Mouse (Mus musculus) kidney, embryonic 14.5 days (tissue): ENCODE measurements around the gene Ccdc65. TPM values are rescaled to one million over a fixed set of nuclear protein-coding genes. Genes with fewer than 3 reads are reported as not detected.

Experiments used
- ATAC-seq: fragments of 200-750 bp; cut with Nextera tagmentation; 2 replicates; pipeline ENCODE4 v1.8.0; 2017; ENCODE audit warnings: moderate number of reproducible peaks, mild to moderate bottlenecking, moderate TSS enrichment, moderate library complexity; ENCODE audit not compliant: low FRiP score, low TSS enrichment
- H3K27ac ChIP-seq: fragments of 300-500 bp; sonication (generic); 2 replicates; pipeline ENCODE4 v1.5.1; 2014; ENCODE audit warnings: low read depth, mild to moderate bottlenecking, low read length, moderate library complexity, mixed read lengths
- H3K27me3 ChIP-seq: fragments of 300-500 bp; sonication (generic); 2 replicates; pipeline ENCODE4 v1.6.1; 2014; ENCODE audit warnings: mild to moderate bottlenecking, low read length; ENCODE audit not compliant: control insufficient read depth, insufficient read depth
- H3K36me3 ChIP-seq: fragments of 300-500 bp; sonication (generic); 2 replicates; pipeline ENCODE4 v1.6.1; 2014; ENCODE audit warnings: low read length, mixed read lengths; ENCODE audit not compliant: control insufficient read depth, insufficient read depth
- H3K4me1 ChIP-seq: fragments of 300-500 bp; sonication (generic); 2 replicates; pipeline ENCODE4 v1.6.1; 2014; ENCODE audit warnings: low read length, mixed read lengths; ENCODE audit not compliant: control insufficient read depth, insufficient read depth
- H3K4me2 ChIP-seq: fragments of 300-500 bp; sonication (generic); replicated peaks from 2 replicates; pipeline ENCODE4 v1.6.1; 2014; ENCODE audit warnings: low read depth, mild to moderate bottlenecking, low read length
- H3K4me3 ChIP-seq: fragments of 300-500 bp; sonication (generic); 2 replicates; pipeline ENCODE4 v1.5.1; 2014; ENCODE audit warnings: mild to moderate bottlenecking, low read length
- H3K9ac ChIP-seq: fragments of 300-500 bp; sonication (generic); 2 replicates; pipeline ENCODE4 v1.6.1; 2014; ENCODE audit warnings: low read depth, mild to moderate bottlenecking, low read length, moderate library complexity
- H3K9me3 ChIP-seq: fragments of 300-500 bp; sonication (generic); 2 replicates; pipeline ENCODE4 v1.6.1; 2016; ENCODE audit warnings: low read length; ENCODE audit not compliant: control insufficient read depth
- WGBS: fragments of 180-500 bp; shearing (Covaris S2); extraction: QIAGEN DNeasy Blood & Tissue Kit; methylation state at CpG from one replicate; pipeline ENCODE4 v1.1.7; 2014; 5-methylcytosine and 5-hydroxymethylcytosine counted together
- polyA plus RNA-seq: library from polyadenylated mRNA; unstranded; fragments of >200 nt; fragmentation: Nextera tagmentation; extraction: Ambion mirVana; gene quantifications from 2 replicates; pipeline ENCODE4 v1.2.1, GENCODE M21; 2014

The Ccdc65 gene
- polyA plus RNA-seq, 1 experiment from 2014 or later = 0.69 TPM

- H3K36me3 ChIP-seq = no peaks in the 10 kb centered on the region
- no peaks in the 10 kb centered on the region for H3K27me3 ChIP-seq
- 78% methylated on average over 2 of the region's 2 CpGs for WGBS
- no peaks in the 10 kb centered on the region for H3K9me3 ChIP-seq
- H3K27ac ChIP-seq = no peak overlapping the region
- no peak overlapping the region for H3K9ac ChIP-seq
- no peak for ATAC-seq
- no peak overlapping the region for H3K4me2 ChIP-seq
- 0 out of 2 replicates have a peak, but pooled peaks cover 6% of the 10 kb centered on the region for H3K4me1 ChIP-seq
- no peak overlapping the region for H3K4me3 ChIP-seq
Observed at GRCm38 (mm10) chr15:98689682-98690081, 18.3 kb upstream of the Ccdc65 start.

- Histone ChIP-seq H3K4me3 (no peak overlapping the region), H3K4me1 (0 out of 2 replicates have a peak, but pooled peaks cover 6% of the 10 kb centered on the region), H3K4me2 (no peak overlapping the region), H3K27ac (no peak overlapping the region), H3K9me3 (no peaks in the 10 kb centered on the region), H3K9ac (no peak overlapping the region), H3K27me3 (no peaks in the 10 kb centered on the region), H3K36me3 (no peaks in the 10 kb centered on the region)
- ATAC-seq = no peak
- 24% methylated on average over 7 of the region's 7 CpGs for WGBS
Observed at GRCm38 (mm10) chr15:98691486-98692147, 16.4 kb upstream of the Ccdc65 start.

- H3K4me2 ChIP-seq = no peak overlapping the region
- WGBS = 36% methylated on average over 11 of the region's 11 CpGs
- ATAC-seq = no peak
Observed at GRCm38 (mm10) chr15:98692171-98692715, 15.8 kb upstream of the Ccdc65 start.

DNA sequence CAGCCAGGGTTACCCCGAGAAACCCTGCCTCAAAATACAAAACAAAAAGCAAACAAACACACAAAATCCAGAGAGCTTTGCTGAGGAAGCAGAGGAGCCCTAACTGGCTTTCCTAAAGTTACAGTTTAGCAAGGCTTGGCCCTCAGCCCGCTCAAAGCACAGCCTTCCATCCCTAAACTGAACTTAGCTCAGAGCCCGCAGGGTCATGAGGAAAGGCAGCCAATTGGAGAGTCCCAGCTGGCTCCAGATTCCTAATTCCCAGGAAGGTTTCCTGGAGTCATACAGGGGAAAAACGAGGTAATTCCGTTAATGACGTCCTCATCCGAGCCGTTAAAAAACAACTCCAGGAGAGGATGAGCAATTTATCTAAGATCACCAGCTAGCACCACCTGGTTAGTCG, 12.3 kb upstream of the Ccdc65 start:
- Histone ChIP-seq H3K36me3 (no peaks in the 10 kb centered on the region), H3K27me3 (peaks cover 13% of the 10 kb centered on the region), H3K4me2 (no peak overlapping the region), H3K9ac (no peak overlapping the region), H3K4me3 (no peak overlapping the region), H3K27ac (no peak overlapping the region), H3K4me1 (0 out of 2 replicates have a peak, but pooled peaks cover 10% of the 10 kb centered on the region), H3K9me3 (no peaks in the 10 kb centered on the region)
- 38% methylated on average over 9 of the region's 9 CpGs for WGBS
- no peak for ATAC-seq

More at GRCm38 (mm10) chr15:98692171-98692715, 15.8 kb upstream of the Ccdc65 start:
- Histone ChIP-seq H3K4me1 (0 out of 2 replicates have a peak, but pooled peaks cover 6% of the 10 kb centered on the region), H3K36me3 (no peaks in the 10 kb centered on the region), H3K9ac (no peak overlapping the region), H3K27ac (peak overlapping the region; percentile 43; the same call in 1 of the 2 replicates), H3K9me3 (no peaks in the 10 kb centered on the region), H3K27me3 (no peaks in the 10 kb centered on the region), H3K4me3 (no peak overlapping the region)

GRCm38 (mm10) chr15:98696216-98696615, 11.8 kb upstream of the Ccdc65 start:
- Histone ChIP-seq H3K4me3 (no peak overlapping the region), H3K4me2 (no peak overlapping the region), H3K9me3 (no peaks in the 10 kb centered on the region), H3K4me1 (0 out of 2 replicates have a peak, but pooled peaks cover 10% of the 10 kb centered on the region), H3K27ac (no peak overlapping the region), H3K9ac (no peak overlapping the region), H3K36me3 (no peaks in the 10 kb centered on the region), H3K27me3 (peaks cover 18% of the 10 kb centered on the region)
- WGBS = 56% methylated on average over 8 of the region's 8 CpGs
- no peak for ATAC-seq

GRCm38 (mm10) chr15:98699190-98700105, 8.6 kb upstream of the Ccdc65 start:
- Histone ChIP-seq H3K27me3 (peaks cover 21% of the 10 kb centered on the region), H3K4me2 (peak overlapping the region; percentile 59), H3K9ac (no peak overlapping the region), H3K9me3 (no peaks in the 10 kb centered on the region), H3K27ac (no peak overlapping the region), H3K4me3 (peak overlapping the region; percentile 28), H3K36me3 (no peaks in the 10 kb centered on the region), H3K4me1 (0 out of 2 replicates have a peak, but pooled peaks cover 4% of the 10 kb centered on the region)
- peak; percentile 88 for ATAC-seq
- WGBS = 4% methylated on average over 40 of the region's 40 CpGs

- no peak overlapping the region for H3K27ac ChIP-seq
- no peak overlapping the region for H3K9ac ChIP-seq
- 0 out of 2 replicates have a peak, but pooled peaks cover 4% of the 10 kb centered on the region for H3K4me1 ChIP-seq
- H3K9me3 ChIP-seq = no peaks in the 10 kb centered on the region
- WGBS = 66% methylated on average over 9 of the region's 9 CpGs
- H3K4me3 ChIP-seq = no peak overlapping the region
- H3K4me2 ChIP-seq = no peak overlapping the region
- peaks cover 24% of the 10 kb centered on the region for H3K27me3 ChIP-seq
- no peak for ATAC-seq
- H3K36me3 ChIP-seq = no peaks in the 10 kb centered on the region
Observed at GRCm38 (mm10) chr15:98704312-98704711, 3.7 kb upstream of the Ccdc65 start.

GRCm38 (mm10) chr15:98710442-98710841, 2.4 kb downstream of the Ccdc65 start:
- no peaks in the 10 kb centered on the region for H3K27me3 ChIP-seq
- H3K4me2 ChIP-seq = no peak overlapping the region
- no peaks in the 10 kb centered on the region for H3K36me3 ChIP-seq
- H3K9me3 ChIP-seq = no peaks in the 10 kb centered on the region
- H3K9ac ChIP-seq = no peak overlapping the region
- 10% methylated on average over 9 of the region's 9 CpGs for WGBS
- H3K4me1 ChIP-seq = no peaks in the 10 kb centered on the region
- no peak overlapping the region for H3K4me3 ChIP-seq
- H3K27ac ChIP-seq = no peak overlapping the region
- ATAC-seq = no peak; the same call in 1 of the 2 replicates
